Mouse (Mus musculus) intestine, embryonic 15.5 days (tissue): ENCODE measurements around the gene Rasl10b. TPM values are rescaled to one million over a fixed set of nuclear protein-coding genes. Genes with fewer than 3 reads are reported as not detected.

ENCODE experiments used
- ATAC-seq: fragments of 200-750 bp; cut with Nextera tagmentation; 2 replicates; pipeline ENCODE4 v1.8.0; 2017; ENCODE audit warnings: moderate TSS enrichment, moderate library complexity
- H3K27ac ChIP-seq: fragments of 300-500 bp; sonication (generic); 2 replicates; pipeline ENCODE4 v1.5.1; 2015; ENCODE audit warnings: mild to moderate bottlenecking, inconsistent platforms
- H3K27me3 ChIP-seq: fragments of 300-500 bp; sonication (generic); replicated peaks from 2 replicates; pipeline ENCODE4 v1.6.1; 2015; ENCODE audit warnings: inconsistent platforms
- H3K36me3 ChIP-seq: fragments of 300-500 bp; sonication (generic); 2 replicates; pipeline ENCODE4 v1.6.1; 2015; ENCODE audit warnings: inconsistent platforms
- H3K4me1 ChIP-seq: fragments of 300-500 bp; sonication (generic); replicated peaks from 2 replicates; pipeline ENCODE4 v1.6.1; 2015; ENCODE audit warnings: inconsistent platforms
- H3K4me2 ChIP-seq: fragments of 300-500 bp; sonication (generic); replicated peaks from 2 replicates; pipeline ENCODE4 v1.6.1; 2015; ENCODE audit warnings: mild to moderate bottlenecking, inconsistent platforms
- H3K4me3 ChIP-seq: fragments of 300-500 bp; sonication (generic); replicated peaks from 2 replicates; pipeline ENCODE4 v1.5.1; 2015; ENCODE audit warnings: inconsistent platforms
- H3K9ac ChIP-seq: fragments of 300-500 bp; sonication (generic); 2 replicates; pipeline ENCODE4 v1.6.1; 2015; ENCODE audit warnings: inconsistent platforms
- H3K9me3 ChIP-seq: fragments of 300-500 bp; sonication (generic); 2 replicates; pipeline ENCODE4 v1.6.1; 2016; ENCODE audit warnings: inconsistent platforms
- WGBS: fragments of 180-500 bp; shearing (Covaris S2); methylation state at CpG from one replicate; pipeline ENCODE4 v1.1.7; 2015; 5-methylcytosine and 5-hydroxymethylcytosine counted together
- polyA plus RNA-seq: library from polyadenylated mRNA; unstranded; fragments of >200 nt; fragmentation: Nextera tagmentation; extraction: Ambion mirVana; gene quantifications from 2 replicates; pipeline ENCODE4 v1.2.1, GENCODE M21; 2015

Rasl10b gene
- polyA plus RNA-seq, 1 experiment from 2014 or later = 2.6 TPM

GRCm38 (mm10) chr11:83451281-83451680, 42.3 kb downstream of the Rasl10b start:
- WGBS = 87% methylated on average over 10 of the region's 10 CpGs
- no peak overlapping the region for H3K4me3 ChIP-seq
- ATAC-seq = no peak
- H3K4me2 ChIP-seq = no peak overlapping the region
- no peaks in the 10 kb centered on the region for H3K9me3 ChIP-seq
- H3K27me3 ChIP-seq = no peaks in the 10 kb centered on the region
- no peak overlapping the region for H3K9ac ChIP-seq
- no peaks in the 10 kb centered on the region for H3K36me3 ChIP-seq
- peaks cover 29% of the 10 kb centered on the region for H3K4me1 ChIP-seq
- no peak overlapping the region for H3K27ac ChIP-seq

GRCm38 (mm10) chr11:83454548-83454947, 45.6 kb downstream of the Rasl10b start:
- peak overlapping the region; percentile 31; the same call in 1 of the 2 replicates for H3K4me2 ChIP-seq
- peak; percentile 86 for ATAC-seq
- no peaks in the 10 kb centered on the region for H3K36me3 ChIP-seq
- H3K27ac ChIP-seq = peak overlapping the region; percentile 58; the same call in 1 of the 2 replicates
- no peaks in the 10 kb centered on the region for H3K9me3 ChIP-seq
- H3K4me3 ChIP-seq = no peak overlapping the region
- WGBS = 7% methylated on average over 4 of the region's 4 CpGs
- peaks cover 26% of the 10 kb centered on the region for H3K4me1 ChIP-seq
- H3K27me3 ChIP-seq = no peaks in the 10 kb centered on the region
- H3K9ac ChIP-seq = no peak overlapping the region

GRCm38 (mm10) chr11:83455608-83456007, 46.7 kb downstream of the Rasl10b start:
- Histone ChIP-seq H3K4me3 (no peak overlapping the region), H3K27ac (0 out of 2 replicates have a peak overlapping the region, but pooled peaks have one; percentile 58), H3K9ac (no peak overlapping the region), H3K9me3 (no peaks in the 10 kb centered on the region), H3K36me3 (no peaks in the 10 kb centered on the region), H3K4me2 (no peak overlapping the region), H3K27me3 (no peaks in the 10 kb centered on the region), H3K4me1 (peaks cover 26% of the 10 kb centered on the region)
- ATAC-seq = no peak
- WGBS = 55% methylated on average over 3 of the region's 3 CpGs

GRCm38 (mm10) chr11:83457257-83457656, 48.3 kb downstream of the Rasl10b start:
- Histone ChIP-seq H3K9me3 (no peaks in the 10 kb centered on the region), H3K4me1 (peaks cover 26% of the 10 kb centered on the region), H3K27ac (no peak overlapping the region), H3K4me2 (no peak overlapping the region), H3K4me3 (no peak overlapping the region), H3K27me3 (no peaks in the 10 kb centered on the region), H3K9ac (no peak overlapping the region), H3K36me3 (no peaks in the 10 kb centered on the region)
- no peak for ATAC-seq
- WGBS = 52% methylated on average over 7 of the region's 7 CpGs

GRCm38 (mm10) chr11:83457912-83458601, 49.1 kb downstream of the Rasl10b start:
- H3K4me1 ChIP-seq = peaks cover 24% of the 10 kb centered on the region
- H3K9ac ChIP-seq = no peak overlapping the region
- no peak overlapping the region for H3K4me3 ChIP-seq
- no peak overlapping the region for H3K4me2 ChIP-seq
- 39% methylated on average over 9 of the region's 9 CpGs for WGBS
- ATAC-seq = peak; percentile 4; the same call in 1 of the 2 replicates
- H3K27ac ChIP-seq = 0 out of 2 replicates have a peak overlapping the region, but pooled peaks have one; percentile 33
- no peaks in the 10 kb centered on the region for H3K9me3 ChIP-seq
- no peaks in the 10 kb centered on the region for H3K36me3 ChIP-seq
- H3K27me3 ChIP-seq = peaks cover 5% of the 10 kb centered on the region; the same call in 1 of the 2 replicates

- 73% methylated on average over 10 of the region's 10 CpGs for WGBS
- ATAC-seq = no peak
- no peak overlapping the region for H3K4me3 ChIP-seq
- peaks cover 10% of the 10 kb centered on the region for H3K27me3 ChIP-seq
- no peaks in the 10 kb centered on the region for H3K36me3 ChIP-seq
- H3K9me3 ChIP-seq = no peaks in the 10 kb centered on the region
- peaks cover 12% of the 10 kb centered on the region for H3K4me1 ChIP-seq
- 0 out of 2 replicates have a peak overlapping the region, but pooled peaks have one; percentile 98 for H3K4me2 ChIP-seq
- no peak overlapping the region for H3K9ac ChIP-seq
- H3K27ac ChIP-seq = no peak overlapping the region
Measured at GRCm38 (mm10) chr11:83461462-83462027, 52.6 kb downstream of the Rasl10b start.

GRCm38 (mm10) chr11:83462711-83463244, 53.8 kb downstream of the Rasl10b start, which contains the start of gene Mmp28:
Gene Mmp28, minus strand, starts transcription at chr11:83463071.
- H3K27me3 ChIP-seq = peaks cover 10% of the 10 kb centered on the region
- 1% methylated on average over 42 of the region's 42 CpGs for WGBS
- H3K4me3 ChIP-seq = peak within 1 kb of the TSS; percentile 66
- peak within 1 kb of the TSS; percentile 98 for H3K4me2 ChIP-seq
- no peaks in the 10 kb centered on the region for H3K9me3 ChIP-seq
- peak within 1 kb of the TSS; percentile 61 for H3K9ac ChIP-seq
- peaks cover 12% of the 10 kb centered on the region for H3K4me1 ChIP-seq
- H3K36me3 ChIP-seq = no peaks in the 10 kb centered on the region
- ATAC-seq = peak; percentile 74
- H3K27ac ChIP-seq = no peak within 1 kb of the TSS

- Histone ChIP-seq H3K9me3 (no peaks in the 10 kb centered on the region), H3K36me3 (no peaks in the 10 kb centered on the region), H3K4me2 (no peak overlapping the region), H3K27ac (peak overlapping the region; percentile 17; the same call in 1 of the 2 replicates), H3K9ac (no peak overlapping the region), H3K4me1 (peaks cover 7% of the 10 kb centered on the region), H3K27me3 (peaks cover 10% of the 10 kb centered on the region), H3K4me3 (no peak overlapping the region)
- WGBS = 42% methylated on average over 2 of the region's 2 CpGs
- no peak for ATAC-seq
Measured at GRCm38 (mm10) chr11:83465976-83466375, 57.0 kb downstream of the Rasl10b start.

GRCm38 (mm10) chr11:83467120-83467652, 58.2 kb downstream of the Rasl10b start:
- ATAC-seq = no peak
- no peak overlapping the region for H3K9ac ChIP-seq
- H3K4me2 ChIP-seq = no peak overlapping the region
- peak overlapping the region; percentile 54 for H3K27ac ChIP-seq
- no peaks in the 10 kb centered on the region for H3K9me3 ChIP-seq
- 47% methylated on average over 11 of the region's 11 CpGs for WGBS
- H3K4me3 ChIP-seq = no peak overlapping the region
- H3K27me3 ChIP-seq = peaks cover 10% of the 10 kb centered on the region
- no peaks in the 10 kb centered on the region for H3K36me3 ChIP-seq
- H3K4me1 ChIP-seq = peaks cover 11% of the 10 kb centered on the region

- Histone ChIP-seq H3K9me3 (no peaks in the 10 kb centered on the region), H3K27ac (no peak overlapping the region), H3K9ac (no peak overlapping the region), H3K4me2 (no peak overlapping the region), H3K4me1 (peaks cover 11% of the 10 kb centered on the region), H3K36me3 (no peaks in the 10 kb centered on the region), H3K4me3 (no peak overlapping the region), H3K27me3 (no peaks in the 10 kb centered on the region; the same call in 1 of the 2 replicates)
- whole genome bisulfite sequencing = 91% methylated on average over 3 of the region's 3 CpGs
- ATAC-seq = no peak
Measured at GRCm38 (mm10) chr11:83468765-83469164, 59.8 kb downstream of the Rasl10b start.
